Mouse (Mus musculus) heart, adult 2 months (tissue): ENCODE results near the gene Thoc5. TPM values are rescaled to one million over a fixed set of nuclear protein-coding genes. Genes with fewer than 3 reads are reported as not detected.

ENCODE experiments used
- DNase-seq, 2 experiments: peaks; one replicate each; pipeline ENCODE4 v3.0.0; 2021
- H3K27ac ChIP-seq: fragments of 200-600 bp; 2 replicates; pipeline ENCODE4 v1.8.1; 2022
- H3K27me3 ChIP-seq: fragments of 200-500 bp; 2 replicates; pipeline ENCODE4 v1.6.1; 2012; ENCODE audit warnings: mild to moderate bottlenecking, low read length, inconsistent platforms, mixed read lengths; ENCODE audit not compliant: control insufficient read depth, insufficient read depth
- H3K36me3 ChIP-seq: fragments of 200-500 bp; 2 replicates; pipeline ENCODE4 v1.6.1; 2012; ENCODE audit warnings: low read length, inconsistent platforms; ENCODE audit not compliant: control insufficient read depth, insufficient read depth
- H3K4me1 ChIP-seq: fragments of 200-500 bp; 2 replicates; pipeline ENCODE4 v1.6.1; 2011; ENCODE audit warnings: low read length; ENCODE audit not compliant: control insufficient read depth, insufficient read depth
- H3K4me3 ChIP-seq: fragments of 200-600 bp; 2 replicates; pipeline ENCODE4 v1.8.1; 2022
- H3K79me2 ChIP-seq: fragments of 200-500 bp; replicated peaks from 2 replicates; pipeline ENCODE4 v1.6.1; 2012; ENCODE audit warnings: mild to moderate bottlenecking, inconsistent platforms, low read length, moderate library complexity, mixed read lengths; ENCODE audit not compliant: control insufficient read depth, insufficient read depth
- H3K9ac ChIP-seq: fragments of 200-500 bp; 2 replicates; pipeline ENCODE4 v1.6.1; 2012; ENCODE audit warnings: low read depth, mild to moderate bottlenecking, control low read depth, inconsistent platforms, low read length, mixed read lengths
- CTCF ChIP-seq: fragments of 200-600 bp; IDR thresholded peaks from 2 replicates; pipeline ENCODE4 v1.8.1; 2022; ENCODE audit warnings: antibody characterized with exemption, mild to moderate bottlenecking, moderate library complexity
- EP300 ChIP-seq: fragments of 200-500 bp; IDR thresholded peaks from 2 replicates; pipeline ENCODE4 v1.6.1; 2011; ENCODE audit warnings: low read depth, low read length, control low read depth; ENCODE audit not compliant: insufficient read depth
- POLR2A ChIP-seq: fragments of 200-500 bp; IDR thresholded peaks from 2 replicates; pipeline ENCODE4 v1.6.1; 2011; ENCODE audit warnings: mild to moderate bottlenecking, low read depth, low read length, control low read depth; ENCODE audit not compliant: insufficient read depth
- WGBS: fragments of 180-500 bp; shearing (Covaris S2); methylation state at CpG from one replicate; pipeline ENCODE4 v1.1.7; 2018; 5-methylcytosine and 5-hydroxymethylcytosine counted together
- intact Hi-C: fragments of 180-260 bp; cut with DNase I; formaldehyde crosslinking; loops from one replicate; pipeline ENCODE4 v1.15.1; 2025
- polyA plus RNA-seq: library from polyadenylated mRNA; depleted of rRNA; stranded (reverse); fragments of >200 nt; gene quantifications from 2 replicates; pipeline ENCODE4 v1.2.3, GENCODE M21; 2012
- total RNA-seq, 2 experiments: library from RNA; stranded (reverse); gene quantifications; 2 replicates each; pipeline ENCODE4 v1.2.3; 2021

The Thoc5 gene
- total and polyA plus RNA-seq, 3 experiments = 12.8 to 16.5 (median 16.2) TPM

DNA sequence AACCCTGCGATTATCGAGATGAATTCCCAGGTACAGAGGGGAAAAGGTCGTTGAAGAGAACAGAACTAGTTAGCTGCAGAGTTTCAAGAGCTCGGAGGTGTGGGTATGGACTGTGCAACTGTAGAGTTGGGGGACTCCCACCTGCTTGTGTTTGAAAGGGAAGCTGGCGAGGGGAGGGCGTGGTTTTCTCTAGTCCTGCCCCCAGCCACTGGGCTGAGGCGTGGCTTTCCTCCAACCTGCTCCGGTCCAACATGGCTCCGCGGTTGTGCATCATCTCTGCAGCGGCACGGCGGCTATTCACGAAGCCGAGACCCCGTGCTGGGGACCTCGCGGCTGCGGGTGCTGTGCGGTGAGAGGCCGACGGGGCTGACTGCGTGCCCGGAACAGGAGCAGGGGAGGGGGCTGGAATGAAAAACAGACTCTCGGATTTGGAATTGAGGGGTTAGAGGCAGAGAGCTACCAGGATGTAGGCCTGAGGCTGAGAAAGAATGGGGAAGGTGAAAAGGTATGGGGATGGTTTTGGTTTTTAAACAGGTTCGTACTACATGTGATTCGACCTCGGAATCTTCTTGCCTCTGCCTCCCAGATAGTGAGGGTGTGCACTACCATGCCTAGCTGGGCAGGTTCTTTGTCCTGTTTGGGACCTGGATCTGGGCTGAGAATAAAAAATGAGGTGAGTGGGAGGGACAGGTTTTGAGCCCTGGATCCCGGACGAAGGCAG is 21.2 kb upstream of the Thoc5 start, which contains the start of gene Nipsnap1:
Gene Nipsnap1, plus strand, starts transcription at position 197 of the 721 bp plus-strand sequence.
- intact Hi-C loops = no loop called here
- no peak within 1 kb of the TSS for H3K27ac ChIP-seq
- H3K27me3 ChIP-seq = peaks cover 3% of the 10 kb centered on the region; the same call in 1 of the 2 replicates
- H3K36me3 ChIP-seq = no peaks in the 10 kb centered on the region
- H3K9ac ChIP-seq = peak within 1 kb of the TSS; percentile 40; the same call in 1 of the 2 replicates
- DNase-seq = peak; percentile 65 to 76
- TF ChIP-seq POLR2A (no peak), EP300 (no peak), CTCF (no peak)
- no peaks in the 10 kb centered on the region for H3K79me2 ChIP-seq
- H3K4me1 ChIP-seq = peaks cover 2% of the 10 kb centered on the region; the same call in 1 of the 2 replicates
- 2% methylated on average over 30 of the region's 30 CpGs for WGBS
- peak within 1 kb of the TSS; percentile 51 for H3K4me3 ChIP-seq

DNA sequence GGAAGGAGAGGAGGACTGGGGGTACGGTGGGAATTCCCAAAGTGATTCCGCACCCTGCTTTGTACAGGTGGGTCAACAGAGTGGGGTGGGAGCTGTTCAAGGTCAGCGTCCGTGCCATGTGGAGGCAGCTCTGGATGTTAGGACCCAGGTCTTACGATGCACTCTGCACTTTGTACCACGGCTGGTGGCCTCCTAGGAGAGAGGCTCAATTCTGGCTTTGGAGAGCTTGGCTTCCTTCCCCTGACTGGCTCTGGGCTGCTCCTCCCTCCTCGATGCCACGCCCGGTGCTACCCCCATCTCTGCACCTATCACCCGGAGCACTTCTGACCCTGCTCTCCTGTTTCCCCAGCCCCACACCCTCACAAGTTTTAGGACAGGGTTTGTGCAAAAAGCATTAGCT is 20.6 kb upstream of the Thoc5 start:
- no peak for DNase-seq
- 10% methylated on average over 10 of the region's 10 CpGs for WGBS
- Histone ChIP-seq H3K27ac (no peak overlapping the region), H3K9ac (no peak overlapping the region), H3K79me2 (no peaks in the 10 kb centered on the region), H3K36me3 (no peaks in the 10 kb centered on the region), H3K27me3 (peaks cover 3% of the 10 kb centered on the region; the same call in 1 of the 2 replicates), H3K4me1 (peaks cover 2% of the 10 kb centered on the region; the same call in 1 of the 2 replicates), H3K4me3 (no peak overlapping the region)
- TF ChIP-seq EP300 (no peak), CTCF (no peak), POLR2A (no peak)
- intact Hi-C loops = no loop called here

DNA sequence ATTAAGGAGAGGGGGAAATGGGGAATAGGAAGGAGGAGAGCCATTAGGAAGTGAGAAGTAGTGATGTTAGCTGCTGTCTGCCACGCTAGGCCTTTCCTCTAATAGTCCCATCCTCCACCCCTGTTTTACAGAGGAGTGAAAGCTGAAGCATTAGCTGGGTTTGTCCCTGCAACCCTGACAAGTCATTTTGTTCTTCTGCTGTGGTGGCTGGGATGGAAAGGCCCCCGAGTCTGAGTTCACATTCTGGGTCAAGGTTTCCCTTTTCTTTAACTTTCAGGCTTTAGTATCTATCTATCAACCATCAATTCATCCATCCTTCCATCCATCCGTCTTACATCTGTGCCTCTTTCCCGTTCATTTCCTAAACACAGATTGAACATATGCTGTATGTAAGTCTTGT is 14.0 kb upstream of the Thoc5 start:
- Histone ChIP-seq H3K27me3 (no peaks in the 10 kb centered on the region), H3K36me3 (no peaks in the 10 kb centered on the region), H3K27ac (no peak overlapping the region), H3K9ac (no peak overlapping the region), H3K4me1 (no peaks in the 10 kb centered on the region), H3K4me3 (no peak overlapping the region), H3K79me2 (no peaks in the 10 kb centered on the region)
- 78% methylated on average over 4 of the region's 4 CpGs for WGBS
- intact Hi-C loops = no loop called here
- TF ChIP-seq CTCF = no peak
- no peak for TF ChIP-seq EP300
- TF ChIP-seq POLR2A = no peak
- no peak for DNase-seq

DNA sequence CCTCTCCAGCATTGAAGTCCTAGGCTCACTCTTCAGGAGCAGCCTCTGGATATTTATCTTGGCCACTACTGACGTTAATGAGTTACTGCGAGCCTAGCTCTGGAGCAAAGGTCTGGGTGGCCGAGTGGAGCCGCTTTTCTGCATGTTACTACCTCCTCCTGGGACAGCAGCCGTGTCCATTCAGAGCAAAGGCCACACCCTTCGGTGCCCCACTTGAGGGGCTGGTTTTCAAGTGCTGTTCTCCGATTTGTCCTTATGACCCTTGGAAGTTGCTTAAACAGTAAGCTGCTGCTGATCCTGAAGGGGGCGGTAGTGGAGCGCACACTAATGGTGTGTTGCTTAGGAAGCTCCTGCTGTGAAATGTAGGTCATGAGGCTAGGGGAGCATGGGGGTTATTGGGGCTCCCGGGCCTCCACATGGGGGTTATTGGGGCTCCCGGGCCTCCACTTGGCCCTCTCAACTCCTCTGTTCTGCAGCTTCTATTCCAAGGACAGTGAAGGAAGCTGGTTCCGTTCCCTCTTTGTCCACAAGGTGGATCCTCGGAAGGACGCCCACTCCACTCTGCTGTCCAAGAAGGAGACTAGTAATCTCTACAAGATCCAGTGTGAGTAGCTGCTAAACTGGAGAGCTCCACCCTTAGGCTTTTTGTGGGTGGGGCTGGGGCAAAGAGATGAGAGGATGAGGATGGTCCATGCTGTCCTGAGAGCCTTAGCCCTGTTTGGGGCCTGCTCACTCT is 12.1 kb upstream of the Thoc5 start:
- Histone ChIP-seq H3K9ac (no peak overlapping the region), H3K4me1 (no peaks in the 10 kb centered on the region), H3K27ac (no peak overlapping the region), H3K36me3 (no peaks in the 10 kb centered on the region), H3K4me3 (no peak overlapping the region), H3K79me2 (no peaks in the 10 kb centered on the region), H3K27me3 (no peaks in the 10 kb centered on the region)
- intact Hi-C loops = no loop called here
- 38% methylated on average over 14 of the region's 14 CpGs for WGBS
- DNase-seq = peak in 1 of 2 experiments; percentile 11
- TF ChIP-seq CTCF (peak; percentile 44), POLR2A (no peak)

DNA sequence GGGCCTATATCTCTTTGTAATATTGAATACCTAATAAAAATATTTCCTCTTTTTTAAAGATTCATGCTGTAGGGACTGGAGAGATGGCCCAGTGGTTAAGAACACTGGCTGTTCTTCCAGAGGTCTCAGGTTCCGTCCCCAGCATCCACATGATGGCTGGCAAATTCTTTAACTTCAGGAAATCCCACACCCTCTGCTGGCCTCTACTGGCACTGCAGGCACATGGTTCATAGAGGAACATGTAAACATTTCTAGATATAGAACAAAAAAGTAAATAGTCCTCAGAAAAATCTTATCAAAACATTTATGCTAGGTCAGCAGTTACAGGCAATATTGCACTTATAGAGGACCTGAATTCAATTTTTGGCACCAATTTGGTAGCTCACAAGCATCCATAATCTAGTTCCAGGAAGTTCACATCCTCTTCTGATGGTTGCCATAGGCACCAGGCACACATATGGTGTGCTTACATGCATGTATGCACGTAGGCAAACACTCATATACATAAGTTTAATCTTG is 9.7 kb upstream of the Thoc5 start:
- TF ChIP-seq CTCF (peak; percentile 78), EP300 (no peak)
- H3K9ac ChIP-seq = no peak overlapping the region
- no peak overlapping the region for H3K27ac ChIP-seq
- peak; percentile 13 to 47 for DNase-seq
- intact Hi-C loops = no loop called here
- no peaks in the 10 kb centered on the region for H3K79me2 ChIP-seq
- 47% methylated on average over 2 of the region's 2 CpGs for WGBS
- H3K4me1 ChIP-seq = no peaks in the 10 kb centered on the region
- H3K36me3 ChIP-seq = no peaks in the 10 kb centered on the region
- no peak overlapping the region for H3K4me3 ChIP-seq
- H3K27me3 ChIP-seq = no peaks in the 10 kb centered on the region

DNA sequence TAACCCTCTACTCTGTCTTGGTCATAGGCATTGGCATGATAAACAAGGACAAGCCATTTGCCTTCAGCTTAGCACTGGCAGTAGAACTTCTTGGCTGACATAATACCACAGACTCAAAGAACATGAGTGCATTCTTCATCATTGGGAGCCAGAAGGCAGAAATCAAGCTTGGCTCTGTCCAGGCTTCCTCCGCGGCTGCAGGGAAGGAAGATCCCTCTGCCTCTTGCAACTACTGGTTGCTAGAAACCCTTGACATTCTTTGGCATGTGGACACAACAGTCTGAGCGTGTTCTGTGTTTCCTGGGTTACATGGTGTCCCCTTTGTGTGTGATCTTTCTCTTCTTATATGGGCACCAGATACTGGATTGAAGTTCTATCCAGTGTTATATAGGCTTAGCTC is 8.1 kb upstream of the Thoc5 start:
- Histone ChIP-seq H3K4me1 (no peaks in the 10 kb centered on the region), H3K4me3 (no peak overlapping the region), H3K9ac (no peak overlapping the region), H3K36me3 (no peaks in the 10 kb centered on the region), H3K27ac (no peak overlapping the region), H3K27me3 (no peaks in the 10 kb centered on the region), H3K79me2 (no peaks in the 10 kb centered on the region)
- DNase-seq = no peak
- intact Hi-C loops = no loop called here
- no peak for TF ChIP-seq CTCF
- no peak for TF ChIP-seq EP300
- no peak for TF ChIP-seq POLR2A
- whole genome bisulfite sequencing = 86% methylated on average over 3 of the region's 3 CpGs
